Mouse (Mus musculus) forebrain, embryonic 11.5 days (tissue): ENCODE measurements around the gene Cd48. TPM values are rescaled to one million over a fixed set of nuclear protein-coding genes. Genes with fewer than 3 reads are reported as not detected.

Experiments
- ATAC-seq: fragments of 200-750 bp; cut with Nextera tagmentation; replicated peaks from 2 replicates; pipeline ENCODE4 v1.8.0; 2017; ENCODE audit warnings: moderate TSS enrichment; ENCODE audit not compliant: low FRiP score
- DNase-seq: peaks from one replicate; pipeline ENCODE4 v3.0.0-alpha.2; 2017; ENCODE audit warnings: low spot score
- H3K27ac ChIP-seq: fragments of 300-500 bp; sonication (generic); 2 replicates; pipeline ENCODE4 v1.5.1; 2014; ENCODE audit warnings: low read depth, low read length
- H3K27me3 ChIP-seq: fragments of 300-500 bp; sonication (generic); 2 replicates; pipeline ENCODE4 v1.6.1; 2014; ENCODE audit warnings: mild to moderate bottlenecking, low read length, mixed read lengths; ENCODE audit not compliant: control insufficient read depth, insufficient read depth
- H3K36me3 ChIP-seq: fragments of 300-500 bp; sonication (generic); 2 replicates; pipeline ENCODE4 v1.6.1; 2014; ENCODE audit warnings: mild to moderate bottlenecking, low read length, moderate library complexity, mixed read lengths; ENCODE audit not compliant: control insufficient read depth, insufficient read depth
- H3K4me1 ChIP-seq: fragments of 300-500 bp; sonication (generic); replicated peaks from 2 replicates; pipeline ENCODE4 v1.6.1; 2014; ENCODE audit warnings: low read length, mixed read lengths; ENCODE audit not compliant: control insufficient read depth, insufficient read depth
- H3K4me2 ChIP-seq: fragments of 300-500 bp; sonication (generic); 2 replicates; pipeline ENCODE4 v1.6.1; 2014; ENCODE audit warnings: low read depth, mild to moderate bottlenecking, low read length, moderate library complexity, mixed read lengths; ENCODE audit not compliant: severe bottlenecking
- H3K4me3 ChIP-seq: fragments of 300-500 bp; sonication (generic); 2 replicates; pipeline ENCODE4 v1.5.1; 2014; ENCODE audit warnings: low read depth, low read length
- H3K9ac ChIP-seq: fragments of 300-500 bp; sonication (generic); 2 replicates; pipeline ENCODE4 v1.6.1; 2014; ENCODE audit warnings: low read length
- H3K9me3 ChIP-seq: fragments of 300-500 bp; sonication (generic); 2 replicates; pipeline ENCODE4 v1.6.1; 2016; ENCODE audit warnings: low read length, mixed read lengths; ENCODE audit not compliant: control insufficient read depth
- whole genome bisulfite sequencing: fragments of 180-500 bp; shearing (Covaris S2); extraction: QIAGEN DNeasy Blood & Tissue Kit; methylation state at CpG from one replicate; pipeline ENCODE4 v1.1.7; 2014; 5-methylcytosine and 5-hydroxymethylcytosine counted together
- polyA plus RNA-seq: library from polyadenylated mRNA; unstranded; fragments of >200 nt; fragmentation: Nextera tagmentation; extraction: Ambion mirVana; gene quantifications from 2 replicates; pipeline ENCODE4 v1.2.1, GENCODE M21; 2014

Cd48 gene
- not detected in 2 replicates for polyA plus RNA-seq

- Histone ChIP-seq H3K36me3 (no peaks in the 10 kb centered on the region), H3K27ac (no peak within 1 kb of the TSS), H3K27me3 (no peaks in the 10 kb centered on the region), H3K9me3 (no peaks in the 10 kb centered on the region), H3K4me1 (no peaks in the 10 kb centered on the region), H3K4me3 (no peak within 1 kb of the TSS), H3K9ac (no peak within 1 kb of the TSS), H3K4me2 (no peak within 1 kb of the TSS)
- ATAC-seq (no peak), DNase-seq (no peak)
- 87% methylated on average over 14 of the region's 14 CpGs for WGBS
Measured at GRCm38 (mm10) chr1:171681531-171682299, at the start of gene Cd48. Gene Cd48, plus strand, starts transcription at chr1:171682009.

DNA sequence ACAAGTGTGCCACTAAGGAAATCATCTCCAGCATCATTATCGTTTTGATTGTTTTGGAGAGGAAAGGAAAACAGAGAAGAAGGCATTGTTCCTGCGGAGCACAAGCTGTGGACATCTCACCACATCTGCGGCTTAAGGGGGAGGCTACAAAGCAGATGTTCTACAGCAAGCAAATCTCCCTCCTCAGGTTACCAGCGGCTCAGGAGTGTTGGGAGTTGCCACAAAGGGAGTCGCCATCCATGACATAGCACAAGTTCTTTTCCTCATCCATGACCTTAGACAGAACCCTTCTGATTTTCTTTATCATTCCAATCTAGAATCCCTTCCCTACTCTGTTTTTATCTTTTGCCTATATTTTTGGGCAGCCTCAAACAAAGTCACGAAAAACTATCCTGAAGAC is 46.1 kb upstream of the Cd48 start:
- H3K27ac ChIP-seq, result no peak overlapping the region
- H3K27me3 ChIP-seq, result no peaks in the 10 kb centered on the region
- no peak overlapping the region for H3K4me2 ChIP-seq
- WGBS, result 69% methylated on average over 6 of the region's 6 CpGs
- DNase-seq, result no peak
- no peaks in the 10 kb centered on the region for H3K4me1 ChIP-seq
- no peak overlapping the region for H3K9ac ChIP-seq
- H3K9me3 ChIP-seq, result no peaks in the 10 kb centered on the region
- H3K36me3 ChIP-seq, result no peaks in the 10 kb centered on the region
- no peak overlapping the region for H3K4me3 ChIP-seq
- ATAC-seq, result no peak

DNA sequence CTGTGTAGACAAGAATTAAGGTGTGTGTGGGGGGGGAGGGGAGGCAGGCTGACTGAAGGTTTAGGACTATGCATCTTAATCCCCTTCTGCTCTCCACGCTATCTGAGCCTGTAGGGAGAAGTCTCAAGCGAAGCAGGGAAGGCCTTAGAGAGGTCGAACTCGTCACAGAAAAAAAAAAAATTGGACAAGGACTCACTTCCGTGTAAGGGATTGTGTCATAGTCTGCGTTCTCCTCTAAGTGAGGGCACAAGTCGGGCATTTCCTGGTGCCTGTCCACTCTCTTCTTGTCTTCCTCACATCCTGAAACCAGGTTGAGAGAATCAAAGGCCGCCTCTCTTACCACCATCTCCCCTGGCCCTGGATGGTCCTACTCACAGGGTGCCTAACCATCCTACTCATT is 44.7 kb upstream of the Cd48 start:
- H3K4me1 ChIP-seq, result no peaks in the 10 kb centered on the region

GRCm38 (mm10) chr1:171638686-171639085 is 43.1 kb upstream of the Cd48 start:
- WGBS, result 73% methylated on average over 2 of the region's 2 CpGs
- ATAC-seq, result no peak
- no peaks in the 10 kb centered on the region for H3K9me3 ChIP-seq

More for the DNA sequence above, 44.7 kb upstream of the Cd48 start:
- Histone ChIP-seq H3K4me3 (no peak overlapping the region), H3K9me3 (no peaks in the 10 kb centered on the region), H3K4me2 (no peak overlapping the region), H3K9ac (no peak overlapping the region), H3K36me3 (no peaks in the 10 kb centered on the region), H3K27ac (no peak overlapping the region), H3K27me3 (no peaks in the 10 kb centered on the region)
- no peak for ATAC-seq
- DNase-seq, result no peak
- WGBS, result 85% methylated on average over 8 of the region's 8 CpGs

GRCm38 (mm10) chr1:171640796-171641195 is 41.0 kb upstream of the Cd48 start:
- H3K4me1 ChIP-seq, result no peaks in the 10 kb centered on the region
- DNase-seq (no peak), ATAC-seq (no peak)
- no peaks in the 10 kb centered on the region for H3K27me3 ChIP-seq
- H3K4me3 ChIP-seq, result no peak overlapping the region
- no peak overlapping the region for H3K27ac ChIP-seq
- H3K9ac ChIP-seq, result no peak overlapping the region
- 94% methylated on average over 6 of the region's 6 CpGs for WGBS
- H3K4me2 ChIP-seq, result no peak overlapping the region
- no peaks in the 10 kb centered on the region for H3K9me3 ChIP-seq
- no peaks in the 10 kb centered on the region for H3K36me3 ChIP-seq

More at GRCm38 (mm10) chr1:171638686-171639085, 43.1 kb upstream of the Cd48 start:
- Histone ChIP-seq H3K4me2 (no peak overlapping the region), H3K4me3 (no peak overlapping the region), H3K27ac (no peak overlapping the region), H3K4me1 (no peaks in the 10 kb centered on the region), H3K36me3 (no peaks in the 10 kb centered on the region), H3K9ac (no peak overlapping the region), H3K27me3 (no peaks in the 10 kb centered on the region)
- DNase-seq, result no peak

DNA sequence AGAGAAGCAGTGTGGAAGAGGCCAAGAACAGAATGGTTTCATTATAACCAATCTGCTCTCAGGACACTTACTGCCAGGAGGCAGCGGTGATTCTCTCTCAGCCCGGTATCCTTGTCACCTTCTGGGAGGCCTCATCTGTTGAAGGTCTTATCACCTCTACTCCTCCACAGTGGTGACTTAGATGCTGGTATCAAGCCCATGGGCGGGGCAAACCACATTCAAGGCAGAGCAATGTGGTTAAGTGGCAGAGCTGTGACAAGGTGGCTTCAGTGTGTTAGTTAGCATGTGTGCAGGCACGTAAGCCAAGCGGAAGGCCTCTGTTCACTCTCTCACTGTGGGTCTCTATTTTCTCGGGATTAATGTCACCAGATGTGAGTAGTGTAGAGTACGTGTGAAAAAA is 38.2 kb upstream of the Cd48 start:
- no peak overlapping the region for H3K4me2 ChIP-seq
- H3K9ac ChIP-seq, result no peak overlapping the region
- no peak overlapping the region for H3K4me3 ChIP-seq
- DNase-seq (no peak), ATAC-seq (no peak)
- no peaks in the 10 kb centered on the region for H3K4me1 ChIP-seq
- WGBS, result 84% methylated on average over 7 of the region's 7 CpGs
- no peaks in the 10 kb centered on the region for H3K27me3 ChIP-seq
- H3K36me3 ChIP-seq, result no peaks in the 10 kb centered on the region
- H3K27ac ChIP-seq, result no peak overlapping the region
- no peaks in the 10 kb centered on the region for H3K9me3 ChIP-seq

GRCm38 (mm10) chr1:171646429-171646940 is 35.3 kb upstream of the Cd48 start:
- Histone ChIP-seq H3K9ac (no peak overlapping the region), H3K27ac (no peak overlapping the region), H3K4me1 (no peaks in the 10 kb centered on the region), H3K4me2 (no peak overlapping the region), H3K9me3 (no peaks in the 10 kb centered on the region), H3K4me3 (no peak overlapping the region), H3K27me3 (no peaks in the 10 kb centered on the region), H3K36me3 (no peaks in the 10 kb centered on the region)
- ATAC-seq (no peak), DNase-seq (no peak)
- 88% methylated on average over 5 of the region's 5 CpGs for WGBS

- ATAC-seq (no peak), DNase-seq (no peak)
- no peaks in the 10 kb centered on the region for H3K27me3 ChIP-seq
- H3K27ac ChIP-seq, result no peak overlapping the region
- WGBS, result 85% methylated on average over 5 of the region's 5 CpGs
- no peak overlapping the region for H3K4me3 ChIP-seq
- no peak overlapping the region for H3K9ac ChIP-seq
- H3K9me3 ChIP-seq, result no peaks in the 10 kb centered on the region
- H3K4me1 ChIP-seq, result no peaks in the 10 kb centered on the region
- H3K4me2 ChIP-seq, result no peak overlapping the region
- H3K36me3 ChIP-seq, result no peaks in the 10 kb centered on the region
Measured at GRCm38 (mm10) chr1:171647716-171648115, 34.1 kb upstream of the Cd48 start.

DNA sequence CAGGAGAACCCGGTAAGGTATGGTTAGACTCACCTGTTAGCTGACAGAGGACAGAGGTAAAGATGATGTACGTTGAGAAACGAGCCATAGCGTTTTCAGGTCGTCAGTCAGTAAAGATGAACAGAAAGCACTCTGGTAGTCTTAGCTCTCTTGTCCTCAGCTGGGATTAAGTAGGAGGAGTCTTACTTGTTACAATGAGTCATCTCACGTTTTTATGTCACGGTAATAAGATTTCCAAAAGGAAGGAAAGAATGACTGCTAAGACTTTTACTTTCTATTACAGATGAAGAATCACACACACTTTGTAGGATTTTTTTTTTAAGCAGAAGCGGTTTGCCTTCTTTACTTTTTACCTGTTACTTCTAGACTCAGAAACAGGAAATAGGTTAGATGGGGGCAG is 33.0 kb upstream of the Cd48 start:
- ATAC-seq (no peak), DNase-seq (no peak)
- Histone ChIP-seq H3K4me1 (no peaks in the 10 kb centered on the region), H3K9ac (no peak overlapping the region), H3K27ac (no peak overlapping the region), H3K4me3 (no peak overlapping the region), H3K4me2 (no peak overlapping the region), H3K27me3 (no peaks in the 10 kb centered on the region), H3K9me3 (no peaks in the 10 kb centered on the region), H3K36me3 (no peaks in the 10 kb centered on the region)
- 80% methylated on average over 8 of the region's 8 CpGs for WGBS
